Mouse (Mus musculus): ENCODE measurements around the gene Spp2.

The Spp2 gene

GRCm38 (mm10) chr1:88406807-88407198 lies at the start of gene Spp2:
Gene Spp2 (plus strand): TSS chr1:88406961.
- DNase-seq, result peak; percentile 37

GRCm38 (mm10) chr1:88357458-88358090 lies 49.2 kb upstream of the Spp2 start:
- DNase-seq, result peak; percentile 78

- DNase-seq, result peak; percentile 62
These were observed 48.6 kb upstream of the Spp2 start for GRCm38 (mm10) chr1:88358102-88358654.

GRCm38 (mm10) chr1:88361085-88361484 lies 45.7 kb upstream of the Spp2 start:
- DNase-seq, result no peak

- DNase-seq, result peak; percentile 19
These were observed 39.7 kb upstream of the Spp2 start for GRCm38 (mm10) chr1:88366881-88367644.

- no peak for DNase-seq
These were observed 28.3 kb upstream of the Spp2 start for GRCm38 (mm10) chr1:88378446-88378845.

- DNase-seq, result no peak
These were observed 15.1 kb upstream of the Spp2 start for GRCm38 (mm10) chr1:88391632-88392031.

- no peak for DNase-seq
These were observed 13.4 kb upstream of the Spp2 start for GRCm38 (mm10) chr1:88393321-88393720.

GRCm38 (mm10) chr1:88403378-88403777 lies 3.4 kb upstream of the Spp2 start:
- DNase-seq, result peak; percentile 44

GRCm38 (mm10) chr1:88406078-88406806 lies 519 bp upstream of the Spp2 start:
- peak; percentile 42 for DNase-seq

GRCm38 (mm10) chr1:88408340-88408739 lies 1.6 kb downstream of the Spp2 start:
- DNase-seq, result peak; percentile 62

GRCm38 (mm10) chr1:88412013-88412412 lies 5.3 kb downstream of the Spp2 start:
- no peak for DNase-seq

- no peak for DNase-seq
These were observed 12.2 kb downstream of the Spp2 start for GRCm38 (mm10) chr1:88418943-88419342.

- peak; percentile 30 for DNase-seq
These were observed 15.3 kb downstream of the Spp2 start for GRCm38 (mm10) chr1:88422045-88422444.

- DNase-seq, result no peak
These were observed 16.2 kb downstream of the Spp2 start for GRCm38 (mm10) chr1:88422846-88423395.

GRCm38 (mm10) chr1:88424602-88425252 lies 18.0 kb downstream of the Spp2 start:
- peak; percentile 84 for DNase-seq

- no peak for DNase-seq
These were observed 21.4 kb downstream of the Spp2 start for GRCm38 (mm10) chr1:88427987-88428741.

GRCm38 (mm10) chr1:88429413-88429812 lies 22.7 kb downstream of the Spp2 start:
- DNase-seq, result no peak

- no peak for DNase-seq
These were observed 24.5 kb downstream of the Spp2 start for GRCm38 (mm10) chr1:88431262-88431661.

GRCm38 (mm10) chr1:88432601-88433000 lies 25.8 kb downstream of the Spp2 start:
- no peak for DNase-seq

- no peak for DNase-seq
These were observed 26.5 kb downstream of the Spp2 start for GRCm38 (mm10) chr1:88433096-88433883.

Data from kidney, postnatal 10 days (tissue).